Mouse (Mus musculus): ENCODE measurements around the gene Ndufs2.

DNA sequence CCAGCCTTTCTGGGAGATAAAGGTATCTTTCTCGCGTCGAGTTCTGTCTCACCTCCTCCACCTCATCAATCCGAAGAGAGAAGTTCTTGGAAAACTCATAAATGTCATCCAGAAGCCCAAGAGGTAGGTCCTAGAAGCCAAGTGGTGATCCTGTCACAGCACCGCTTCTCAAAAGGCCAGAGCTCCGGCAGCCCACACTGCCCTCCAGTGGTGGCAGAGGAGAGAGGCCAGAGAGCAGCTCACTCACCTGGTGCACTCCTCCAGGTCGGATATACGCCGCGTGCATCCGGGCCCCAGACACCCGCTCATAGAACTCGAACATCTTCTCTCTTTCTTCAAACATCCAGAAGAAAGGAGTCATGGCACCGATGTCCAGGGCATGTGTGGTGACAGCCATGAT, 12.7 kb downstream of the Ndufs2 start:
- TF ChIP-seq CTCF (conservative IDR thresholded peaks at IDR 0.05; ENCODE audit: low read length) (peak; percentile 87), NANOG (IDR thresholded peaks at IDR 0.05; ENCODE audit: borderline replicate concordance, low read length) (no peak), POU5F1 (IDR thresholded peaks at IDR 0.05; ENCODE audit: borderline replicate concordance, low read length) (no peak)
